Mouse (Mus musculus) liver, embryonic 14.5 days (tissue): ENCODE measurements around the gene Sort1. TPM values are rescaled to one million over a fixed set of nuclear protein-coding genes. Genes with fewer than 3 reads are reported as not detected.
"Not testable (repeated sequence)": the region's sequence is repeated elsewhere in the genome, so short reads cannot be mapped to it uniquely, and the experiment has no call there.

ENCODE experiments used
- ATAC-seq: fragments of 200-750 bp; cut with Nextera tagmentation; 2 replicates; pipeline ENCODE4 v1.8.0; 2017; ENCODE audit warnings: moderate number of reproducible peaks, mild to moderate bottlenecking, moderate library complexity; ENCODE audit not compliant: insufficient read depth
- DNase-seq, 3 experiments: peaks; one replicate each; pipeline ENCODE4 v3.0.0-alpha.2; 2012 to 2013; ENCODE audit warnings: low read depth in 3 of 3, low spot score in 3 of 3
- H3K27ac ChIP-seq: fragments of 300-500 bp; sonication (generic); 2 replicates; pipeline ENCODE4 v1.5.1; 2014; ENCODE audit warnings: moderate library complexity, mild to moderate bottlenecking, control low read depth, inconsistent platforms
- H3K27me3 ChIP-seq: fragments of 300-500 bp; sonication (generic); 2 replicates; pipeline ENCODE4 v1.6.1; 2014; ENCODE audit warnings: mild to moderate bottlenecking, low read length, moderate library complexity; ENCODE audit not compliant: control insufficient read depth, insufficient read depth
- H3K36me3 ChIP-seq: fragments of 300-500 bp; sonication (generic); replicated peaks from 2 replicates; pipeline ENCODE4 v1.6.1; 2014; ENCODE audit warnings: low read depth; ENCODE audit not compliant: control insufficient read depth, insufficient read depth
- H3K4me1 ChIP-seq, 2 experiments: fragments of 200-500 bp in 1 of 2; fragments of 300-500 bp in 1 of 2; sonication (generic) in 1 of 2; replicated peaks; 2 replicates each; pipeline ENCODE4 v1.6.1; 2012 to 2014; ENCODE audit warnings: antibody characterized with exemption in 1 of 2, inconsistent platforms in 1 of 2, low read length in 1 of 2; ENCODE audit not compliant: control insufficient read depth in 2 of 2, insufficient read depth in 2 of 2
- H3K4me2 ChIP-seq: fragments of 300-500 bp; sonication (generic); 2 replicates; pipeline ENCODE4 v1.6.1; 2014; ENCODE audit warnings: low read depth, mild to moderate bottlenecking, control low read depth, moderate library complexity
- H3K4me3 ChIP-seq, 2 experiments: fragments of 200-500 bp in 1 of 2; fragments of 300-500 bp in 1 of 2; sonication (generic) in 1 of 2; 2 replicates each; pipeline ENCODE4 v1.5.1; 2012 to 2014; ENCODE audit warnings: low read depth in 2 of 2, low read length in 2 of 2, mild to moderate bottlenecking in 2 of 2, control low read depth in 1 of 2, inconsistent platforms in 1 of 2, moderate library complexity in 1 of 2; ENCODE audit not compliant: insufficient read depth in 1 of 2
- H3K9ac ChIP-seq: fragments of 300-500 bp; sonication (generic); replicated peaks from 2 replicates; pipeline ENCODE4 v1.6.1; 2014; ENCODE audit warnings: mild to moderate bottlenecking, control low read depth, moderate library complexity
- H3K9me3 ChIP-seq: fragments of 300-500 bp; sonication (generic); 2 replicates; pipeline ENCODE4 v1.6.1; 2016; ENCODE audit warnings: low read length, mixed read lengths; ENCODE audit not compliant: control insufficient read depth
- CTCF ChIP-seq: IDR thresholded peaks from 2 replicates; pipeline ENCODE4 v1.5.1; 2016; ENCODE audit warnings: antibody characterized with exemption, low read depth, control low read depth
- EP300 ChIP-seq: IDR thresholded peaks from 2 replicates; pipeline ENCODE4 v1.6.1; 2016; ENCODE audit warnings: antibody characterized with exemption, low read depth
- WGBS: fragments of 180-500 bp; shearing (Covaris S2); extraction: QIAGEN DNeasy Blood & Tissue Kit; methylation state at CpG from one replicate; pipeline ENCODE4 v1.1.7; 2014; ENCODE audit not compliant: insufficient replicate concordance; 5-methylcytosine and 5-hydroxymethylcytosine counted together
- polyA plus RNA-seq, 2 experiments: library from polyadenylated mRNA; depleted of rRNA in 1 of 2; stranded (reverse) in 1 of 2; unstranded in 1 of 2; fragments of >200 nt; fragmentation: Nextera tagmentation in 1 of 2; extraction: Ambion mirVana in 1 of 2; gene quantifications; 2 replicates each; pipeline versions ENCODE4 v1.2.1 to v1.2.3; 2012 to 2014

Gene Sort1
- polyA plus RNA-seq, 2 experiments, result 3.0 to 3.9 TPM

GRCm38 (mm10) chr3:108256719-108257637, 26.9 kb upstream of the Sort1 start, which contains the start of gene Psma5:
Psma5 (plus strand) TSS chr3:108256926.
- Histone ChIP-seq H3K9ac (peak within 1 kb of the TSS; percentile 90), H3K4me3 (peak within 1 kb of the TSS; percentile 87 to 96), H3K4me1 (peaks cover 16 to 19% of the 10 kb centered on the region in 2 experiments), H3K27me3 (no peaks in the 10 kb centered on the region), H3K9me3 (no peaks in the 10 kb centered on the region), H3K4me2 (peak within 1 kb of the TSS; percentile 84), H3K27ac (peak within 1 kb of the TSS; percentile 93), H3K36me3 (peaks cover 3% of the 10 kb centered on the region)
- no peak for TF ChIP-seq CTCF
- TF ChIP-seq EP300, result no peak
- DNase-seq, result peak; percentile 99
- WGBS, result under 1% methylated on average over 79 of the region's 79 CpGs
- ATAC-seq, result peak; percentile 98

GRCm38 (mm10) chr3:108257831-108258500, 25.9 kb upstream of the Sort1 start:
- DNase-seq (no peak), ATAC-seq (no peak)
- H3K4me3 ChIP-seq, result peak overlapping the region; percentile 75 to 96
- peak overlapping the region; percentile 84 for H3K27ac ChIP-seq
- H3K4me1 ChIP-seq, result peaks cover 16 to 19% of the 10 kb centered on the region in 2 experiments
- H3K4me2 ChIP-seq, result peak overlapping the region; percentile 80
- peaks cover 10% of the 10 kb centered on the region for H3K36me3 ChIP-seq
- TF ChIP-seq EP300 (no peak), CTCF (no peak)
- WGBS, result 26% methylated on average over 3 of the region's 3 CpGs
- H3K9me3 ChIP-seq, result no peaks in the 10 kb centered on the region
- H3K27me3 ChIP-seq, result no peaks in the 10 kb centered on the region
- peak overlapping the region; percentile 90 for H3K9ac ChIP-seq

GRCm38 (mm10) chr3:108259319-108259718, 24.6 kb upstream of the Sort1 start:
- Histone ChIP-seq H3K4me3 (no peak overlapping the region; a peak in 1 of 4 replicates), H3K9me3 (no peaks in the 10 kb centered on the region), H3K36me3 (peaks cover 12% of the 10 kb centered on the region), H3K27ac (no peak overlapping the region), H3K27me3 (no peaks in the 10 kb centered on the region), H3K9ac (no peak overlapping the region), H3K4me2 (peak overlapping the region; percentile 80), H3K4me1 (peaks cover 16 to 19% of the 10 kb centered on the region in 2 experiments)
- WGBS, result 28% methylated on average over 3 of the region's 3 CpGs
- DNase-seq, result peak in 1 of 3 experiments; percentile 35
- no peak for ATAC-seq
- TF ChIP-seq EP300 (no peak), CTCF (no peak)

GRCm38 (mm10) chr3:108279495-108279894, 4.4 kb upstream of the Sort1 start:
- H3K9me3 ChIP-seq, DNase-seq, ATAC-seq, H3K4me2 ChIP-seq, H3K4me1 ChIP-seq, H3K4me3 ChIP-seq, H3K27ac ChIP-seq, H3K9ac ChIP-seq: not testable (repeated sequence)
- WGBS, result 57% methylated on average over 4 of the region's 5 CpGs
- Histone ChIP-seq H3K36me3 (peaks cover 17% of the 10 kb centered on the region), H3K27me3 (peaks cover 12% of the 10 kb centered on the region)
